Comparison of ENCODE assay signal across 8 mouse cellular contexts in the genomic region with DNA sequence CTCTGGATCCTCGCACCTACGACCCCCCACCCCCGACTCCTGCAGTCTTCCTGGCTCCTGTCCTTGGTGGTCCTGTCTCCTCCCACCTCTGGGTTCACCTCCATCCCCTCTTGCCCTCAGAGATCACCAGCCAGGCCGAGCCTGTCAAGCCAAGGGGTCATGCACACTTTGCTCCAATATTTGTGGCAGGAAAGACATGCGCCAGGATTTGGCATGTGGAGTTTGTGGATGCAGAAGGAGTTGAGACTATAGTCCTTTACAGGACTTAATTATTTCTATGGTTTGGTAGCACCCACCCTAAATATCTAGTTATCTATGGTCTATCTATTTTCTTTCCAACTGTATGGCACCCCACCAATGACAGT. TPM values are rescaled to one million over a fixed set of nuclear protein-coding genes. Genes with fewer than 3 reads are reported as not detected.
DNase-seq lines count a peak whose midpoint lies in the region; ATAC-seq lines count a peak whose summit lies in the region.

No protein-coding gene starts in this region.

- H3K4me3 ChIP-seq in heart, embryonic 13.5 days = peak overlapping the region; percentile 81
- peak overlapping the region; percentile 47 for H3K4me3 ChIP-seq in forebrain, embryonic 14.5 days (ENCODE audit: low read depth, low read length)
- H3K4me3 ChIP-seq in macrophage (ENCODE audit: inconsistent target) = peak overlapping the region; percentile 21; the same call in 1 of the 2 replicates

- ATAC-seq in heart, embryonic 13.5 days (ENCODE audit: extremely low read depth, insufficient number of reproducible peaks, low FRiP score, low TSS enrichment) = no peak
- no peak for ATAC-seq in forebrain, embryonic 14.5 days

- H3K4me1 ChIP-seq in heart, embryonic 13.5 days = peaks cover 40% of the 10 kb centered on the region
- H3K4me1 ChIP-seq in forebrain, embryonic 14.5 days (ENCODE audit: control insufficient read depth, insufficient read depth, low read length) = peaks cover 2% of the 10 kb centered on the region; the same call in 1 of the 2 replicates

- peak overlapping the region; percentile 91 for H3K9ac ChIP-seq in heart, embryonic 13.5 days
- H3K9ac ChIP-seq in forebrain, embryonic 14.5 days (ENCODE audit: low read length) = peak overlapping the region; percentile 68

- H3K9me3 ChIP-seq in heart, embryonic 13.5 days = no peaks in the 10 kb centered on the region
- H3K9me3 ChIP-seq in forebrain, embryonic 14.5 days (replicated peaks; ENCODE audit: control insufficient read depth, low read length) = no peaks in the 10 kb centered on the region

- 7% methylated on average over 5 of the region's 5 CpGs for WGBS in heart, embryonic 13.5 days
- WGBS in forebrain, embryonic 14.5 days = 11% methylated on average over 5 of the region's 5 CpGs
- 59% methylated on average over 5 of the region's 5 CpGs for WGBS in macrophage (ENCODE audit: missing documents)

- 0 out of 2 replicates have a peak, but pooled peaks cover 8% of the 10 kb centered on the region for H3K36me3 ChIP-seq in heart, embryonic 13.5 days
- no peaks in the 10 kb centered on the region for H3K36me3 ChIP-seq in forebrain, embryonic 14.5 days (ENCODE audit: control insufficient read depth, insufficient read depth, low read length)
- no peaks in the 10 kb centered on the region for H3K36me3 ChIP-seq in macrophage (ENCODE audit: inconsistent target)

- peak overlapping the region; percentile 78 for H3K4me2 ChIP-seq in heart, embryonic 13.5 days
- H3K4me2 ChIP-seq in forebrain, embryonic 14.5 days (ENCODE audit: low read length) = peak overlapping the region; percentile 67

- no peak for DNase-seq in heart, adult 18-20 months
- DNase-seq in ES-CJ7 (ENCODE audit: low read depth, low spot score) = peak; percentile 10
- no peak for DNase-seq in forebrain, embryonic 14.5 days (ENCODE audit: low spot score)
- no peak for DNase-seq in thymus, postnatal 0 days (ENCODE audit: low spot score)
- DNase-seq in thymus, adult 18-20 months = no peak
- DNase-seq in urinary bladder, postnatal 4 days (ENCODE audit: low spot score in 2 of 2) = no peak

- H3K79me2 ChIP-seq in macrophage (ENCODE audit: inconsistent target) = no peaks in the 10 kb centered on the region

- H3K27me3 ChIP-seq in heart, embryonic 13.5 days (replicated peaks) = no peaks in the 10 kb centered on the region
- no peaks in the 10 kb centered on the region for H3K27me3 ChIP-seq in forebrain, embryonic 14.5 days (replicated peaks; ENCODE audit: control insufficient read depth, insufficient read depth, low read length)

- H3K27ac ChIP-seq in heart, embryonic 13.5 days (replicated peaks) = peak overlapping the region; percentile 91
- H3K27ac ChIP-seq in forebrain, embryonic 14.5 days (ENCODE audit: low read depth, low read length) = peak overlapping the region; percentile 48; the same call in 1 of the 2 replicates
- H3K27ac ChIP-seq in macrophage = no peak overlapping the region

RNA-seq across cellular contexts. Expression of a gene that starts 0.6 kb away (rescaled TPM):
- polyA plus RNA-seq in heart, embryonic 13.5 days (2015; fragmentation: Nextera tagmentation; extraction: Ambion mirVana) = 6.4 and 6.5 TPM in 2 replicates
- 10 to 100 TPM; 19.3 to 20.6 TPM for total RNA-seq in heart, adult 18-20 months (2021)
- polyA plus RNA-seq in forebrain, embryonic 14.5 days (2014; fragmentation: Nextera tagmentation; extraction: Ambion mirVana) = 2.4 and 2.8 TPM in 2 replicates
- total RNA-seq in macrophage (2018; cell fraction: chromatin; rRNA removed) = 1 to 10 TPM in 3 of 26 experiments, under 1 TPM in 6, not detected in 17; 0.29 to 5.3 (median 0.71) TPM
- total RNA-seq in macrophage (2018; cell fraction: cytosol; rRNA removed) = under 1 TPM in 21 of 26 experiments, not detected in 5; 0.04 to 0.63 (median 0.27) TPM
- 1 to 10 TPM in 2 of 26 experiments, under 1 TPM in 11, not detected in 13; 0.20 to 1.5 (median 0.42) TPM for total RNA-seq in macrophage (2018; cell fraction: nucleus; rRNA removed)
- polyA plus RNA-seq in macrophage (2018) = 0.07 to 0.44 TPM (median 0.21 TPM) in 3 replicates
- 3.4 and 3.8 TPM in 2 replicates for polyA plus RNA-seq in thymus, postnatal 0 days (2015; fragmentation: Nextera tagmentation; extraction: Ambion mirVana)

Comparison
In these comparisons a context has a peak if more than half of its experiments do, and no peak if none do; other contexts are left out.
1. H3K4me3 ChIP-seq: peak in every context shown above with its lines; median percentile 81 in heart, embryonic 13.5 days; 47 in forebrain, embryonic 14.5 days; 21 in macrophage.